Mouse (Mus musculus) intestine, embryonic 15.5 days (tissue): ENCODE results near the gene Pde4d. TPM values are rescaled to one million over a fixed set of nuclear protein-coding genes. Genes with fewer than 3 reads are reported as not detected.

Experiments
- ATAC-seq: fragments of 200-750 bp; cut with Nextera tagmentation; 2 replicates; pipeline ENCODE4 v1.8.0; 2017; ENCODE audit warnings: moderate TSS enrichment, moderate library complexity
- H3K27ac ChIP-seq: fragments of 300-500 bp; sonication (generic); 2 replicates; pipeline ENCODE4 v1.5.1; 2015; ENCODE audit warnings: mild to moderate bottlenecking, inconsistent platforms
- H3K27me3 ChIP-seq: fragments of 300-500 bp; sonication (generic); replicated peaks from 2 replicates; pipeline ENCODE4 v1.6.1; 2015; ENCODE audit warnings: inconsistent platforms
- H3K36me3 ChIP-seq: fragments of 300-500 bp; sonication (generic); 2 replicates; pipeline ENCODE4 v1.6.1; 2015; ENCODE audit warnings: inconsistent platforms
- H3K4me1 ChIP-seq: fragments of 300-500 bp; sonication (generic); replicated peaks from 2 replicates; pipeline ENCODE4 v1.6.1; 2015; ENCODE audit warnings: inconsistent platforms
- H3K4me2 ChIP-seq: fragments of 300-500 bp; sonication (generic); replicated peaks from 2 replicates; pipeline ENCODE4 v1.6.1; 2015; ENCODE audit warnings: mild to moderate bottlenecking, inconsistent platforms
- H3K4me3 ChIP-seq: fragments of 300-500 bp; sonication (generic); replicated peaks from 2 replicates; pipeline ENCODE4 v1.5.1; 2015; ENCODE audit warnings: inconsistent platforms
- H3K9ac ChIP-seq: fragments of 300-500 bp; sonication (generic); 2 replicates; pipeline ENCODE4 v1.6.1; 2015; ENCODE audit warnings: inconsistent platforms
- H3K9me3 ChIP-seq: fragments of 300-500 bp; sonication (generic); 2 replicates; pipeline ENCODE4 v1.6.1; 2016; ENCODE audit warnings: inconsistent platforms
- WGBS: fragments of 180-500 bp; shearing (Covaris S2); methylation state at CpG from one replicate; pipeline ENCODE4 v1.1.7; 2015; 5-methylcytosine and 5-hydroxymethylcytosine counted together
- polyA plus RNA-seq: library from polyadenylated mRNA; unstranded; fragments of >200 nt; fragmentation: Nextera tagmentation; extraction: Ambion mirVana; gene quantifications from 2 replicates; pipeline ENCODE4 v1.2.1, GENCODE M21; 2015

Pde4d gene
- polyA plus RNA-seq, 1 experiment from 2014 or later, result 18.5 TPM

- Histone ChIP-seq H3K4me2 (no peak overlapping the region), H3K27me3 (no peaks in the 10 kb centered on the region), H3K4me3 (no peak overlapping the region), H3K9me3 (no peaks in the 10 kb centered on the region), H3K9ac (no peak overlapping the region), H3K27ac (peak overlapping the region; percentile 75; the same call in 1 of the 2 replicates), H3K36me3 (no peaks in the 10 kb centered on the region), H3K4me1 (peaks cover 3% of the 10 kb centered on the region; the same call in 1 of the 2 replicates)
- ATAC-seq, result peak; percentile 89
- 32% methylated on average over 6 of the region's 6 CpGs for WGBS
Measured at GRCm38 (mm10) chr13:109695098-109695497, 1245.3 kb downstream of the Pde4d start.

- Histone ChIP-seq H3K9me3 (no peaks in the 10 kb centered on the region), H3K27me3 (no peaks in the 10 kb centered on the region), H3K27ac (no peak overlapping the region), H3K4me2 (no peak overlapping the region), H3K4me3 (no peak overlapping the region), H3K36me3 (no peaks in the 10 kb centered on the region), H3K9ac (no peak overlapping the region), H3K4me1 (no peaks in the 10 kb centered on the region)
- ATAC-seq, result no peak
- 68% methylated on average over 2 of the region's 2 CpGs for WGBS
Measured at GRCm38 (mm10) chr13:109706141-109706540, 1256.4 kb downstream of the Pde4d start.

GRCm38 (mm10) chr13:109706579-109706978 is 1256.8 kb downstream of the Pde4d start:
- Histone ChIP-seq H3K27ac (no peak overlapping the region), H3K4me2 (no peak overlapping the region), H3K4me3 (no peak overlapping the region), H3K27me3 (no peaks in the 10 kb centered on the region), H3K36me3 (no peaks in the 10 kb centered on the region), H3K9ac (no peak overlapping the region), H3K4me1 (no peaks in the 10 kb centered on the region), H3K9me3 (no peaks in the 10 kb centered on the region)
- no peak for ATAC-seq
- WGBS, result 92% methylated on average over 5 of the region's 5 CpGs

GRCm38 (mm10) chr13:109707154-109707553 is 1257.4 kb downstream of the Pde4d start:
- Histone ChIP-seq H3K27me3 (no peaks in the 10 kb centered on the region), H3K4me3 (no peak overlapping the region), H3K9me3 (no peaks in the 10 kb centered on the region), H3K9ac (no peak overlapping the region), H3K4me1 (no peaks in the 10 kb centered on the region), H3K36me3 (no peaks in the 10 kb centered on the region), H3K4me2 (no peak overlapping the region), H3K27ac (no peak overlapping the region)
- no peak for ATAC-seq
- 93% methylated on average over 4 of the region's 4 CpGs for WGBS

GRCm38 (mm10) chr13:109708326-109708725 is 1258.6 kb downstream of the Pde4d start:
- Histone ChIP-seq H3K9ac (no peak overlapping the region), H3K27ac (no peak overlapping the region), H3K4me2 (no peak overlapping the region), H3K9me3 (no peaks in the 10 kb centered on the region), H3K36me3 (no peaks in the 10 kb centered on the region), H3K4me1 (no peaks in the 10 kb centered on the region), H3K27me3 (no peaks in the 10 kb centered on the region), H3K4me3 (no peak overlapping the region)
- no peak for ATAC-seq
- 74% methylated on average over 2 of the region's 2 CpGs for WGBS

GRCm38 (mm10) chr13:109714581-109714980 is 1264.8 kb downstream of the Pde4d start:
- Histone ChIP-seq H3K9me3 (no peaks in the 10 kb centered on the region), H3K36me3 (no peaks in the 10 kb centered on the region), H3K27me3 (no peaks in the 10 kb centered on the region), H3K9ac (no peak overlapping the region), H3K4me3 (no peak overlapping the region), H3K27ac (no peak overlapping the region), H3K4me2 (no peak overlapping the region), H3K4me1 (no peaks in the 10 kb centered on the region)
- ATAC-seq, result no peak
- 96% methylated on average over 2 of the region's 2 CpGs for WGBS

- ATAC-seq, result no peak
- no peaks in the 10 kb centered on the region for H3K27me3 ChIP-seq
- H3K9ac ChIP-seq, result no peak overlapping the region
- H3K36me3 ChIP-seq, result no peaks in the 10 kb centered on the region
- H3K9me3 ChIP-seq, result no peaks in the 10 kb centered on the region
- WGBS, result 23% methylated on average over 1 of the region's 1 CpGs
- H3K4me1 ChIP-seq, result no peaks in the 10 kb centered on the region
- no peak overlapping the region for H3K27ac ChIP-seq
- no peak overlapping the region for H3K4me2 ChIP-seq
- no peak overlapping the region for H3K4me3 ChIP-seq
Measured at GRCm38 (mm10) chr13:109715321-109715720, 1265.6 kb downstream of the Pde4d start.

- no peak for ATAC-seq
- WGBS, result 85% methylated on average over 2 of the region's 2 CpGs
- Histone ChIP-seq H3K27me3 (no peaks in the 10 kb centered on the region), H3K9ac (no peak overlapping the region), H3K9me3 (no peaks in the 10 kb centered on the region), H3K4me2 (no peak overlapping the region), H3K27ac (no peak overlapping the region), H3K4me3 (no peak overlapping the region), H3K4me1 (no peaks in the 10 kb centered on the region), H3K36me3 (no peaks in the 10 kb centered on the region)
Measured at GRCm38 (mm10) chr13:109720127-109720713, 1270.5 kb downstream of the Pde4d start.

GRCm38 (mm10) chr13:109722237-109723119 is 1272.7 kb downstream of the Pde4d start:
- ATAC-seq, result no peak
- Histone ChIP-seq H3K4me3 (no peak overlapping the region), H3K27me3 (no peaks in the 10 kb centered on the region), H3K9me3 (no peaks in the 10 kb centered on the region), H3K4me1 (no peaks in the 10 kb centered on the region), H3K36me3 (no peaks in the 10 kb centered on the region), H3K9ac (no peak overlapping the region), H3K4me2 (no peak overlapping the region), H3K27ac (no peak overlapping the region)
- WGBS, result 71% methylated on average over 6 of the region's 6 CpGs

GRCm38 (mm10) chr13:109727346-109727745 is 1277.6 kb downstream of the Pde4d start:
- Histone ChIP-seq H3K4me1 (no peaks in the 10 kb centered on the region), H3K4me3 (no peak overlapping the region), H3K9me3 (no peaks in the 10 kb centered on the region), H3K27ac (no peak overlapping the region), H3K4me2 (no peak overlapping the region), H3K27me3 (no peaks in the 10 kb centered on the region), H3K9ac (no peak overlapping the region), H3K36me3 (no peaks in the 10 kb centered on the region)
- no peak for ATAC-seq
- 76% methylated on average over 5 of the region's 5 CpGs for WGBS

GRCm38 (mm10) chr13:109729612-109730011 is 1279.9 kb downstream of the Pde4d start:
- H3K9me3 ChIP-seq, result no peaks in the 10 kb centered on the region
- no peak overlapping the region for H3K4me3 ChIP-seq
- H3K4me2 ChIP-seq, result no peak overlapping the region
- no peak for ATAC-seq
- no peaks in the 10 kb centered on the region for H3K27me3 ChIP-seq
- H3K27ac ChIP-seq, result no peak overlapping the region
- WGBS, result 88% methylated on average over 4 of the region's 4 CpGs
- no peaks in the 10 kb centered on the region for H3K36me3 ChIP-seq
- no peak overlapping the region for H3K9ac ChIP-seq
- H3K4me1 ChIP-seq, result no peaks in the 10 kb centered on the region

GRCm38 (mm10) chr13:109732655-109733376 is 1283.1 kb downstream of the Pde4d start:
- no peak overlapping the region for H3K4me3 ChIP-seq
- H3K27me3 ChIP-seq, result no peaks in the 10 kb centered on the region
- H3K9me3 ChIP-seq, result no peaks in the 10 kb centered on the region
- 0 out of 2 replicates have a peak overlapping the region, but pooled peaks have one; percentile 54 for H3K27ac ChIP-seq
- WGBS, result 66% methylated on average over 5 of the region's 5 CpGs
- H3K4me1 ChIP-seq, result no peaks in the 10 kb centered on the region
- H3K36me3 ChIP-seq, result no peaks in the 10 kb centered on the region
- H3K9ac ChIP-seq, result no peak overlapping the region
- ATAC-seq, result peak; percentile 63
- no peak overlapping the region for H3K4me2 ChIP-seq
